Mouse (Mus musculus): ENCODE measurements around the gene Ankra2. TPM values are rescaled to one million over a fixed set of nuclear protein-coding genes. Genes with fewer than 3 reads are reported as not detected.

Ankra2 gene
- polyA plus RNA-seq, 1 experiment from 2014 or later = 42.2 TPM

GRCm38 (mm10) chr13:98298833-98299758 is 36.2 kb downstream of the Ankra2 start:
- no peak overlapping the region for H3K9ac ChIP-seq
- H3K36me3 ChIP-seq = no peaks in the 10 kb centered on the region
- H3K27me3 ChIP-seq = no peaks in the 10 kb centered on the region; the same call in 1 of the 2 replicates
- H3K9me3 ChIP-seq (replicated peaks) = no peaks in the 10 kb centered on the region
- ATAC-seq (ENCODE audit: low FRiP score) = peak; percentile 79
- 51% methylated on average over 21 of the region's 21 CpGs for WGBS
- peak overlapping the region; percentile 36; the same call in 1 of the 2 replicates for H3K4me2 ChIP-seq (replicated peaks)
- H3K4me3 ChIP-seq = no peak overlapping the region
- H3K4me1 ChIP-seq = no peaks in the 10 kb centered on the region
- H3K27ac ChIP-seq = no peak overlapping the region

GRCm38 (mm10) chr13:98305257-98305656 is 42.4 kb downstream of the Ankra2 start:
- WGBS = 86% methylated on average over 9 of the region's 9 CpGs
- Histone ChIP-seq H3K27me3 (no peaks in the 10 kb centered on the region), H3K27ac (no peak overlapping the region), H3K4me1 (no peaks in the 10 kb centered on the region; the same call in 1 of the 2 replicates), H3K9me3 (replicated peaks) (no peaks in the 10 kb centered on the region), H3K36me3 (peaks cover 27% of the 10 kb centered on the region), H3K4me3 (no peak overlapping the region), H3K9ac (no peak overlapping the region), H3K4me2 (replicated peaks) (no peak overlapping the region)
- no peak for ATAC-seq (ENCODE audit: low FRiP score)

- no peak overlapping the region for H3K9ac ChIP-seq
- peaks cover 38% of the 10 kb centered on the region for H3K36me3 ChIP-seq
- H3K4me1 ChIP-seq = no peaks in the 10 kb centered on the region; the same call in 1 of the 2 replicates
- no peaks in the 10 kb centered on the region for H3K9me3 ChIP-seq (replicated peaks)
- 38% methylated on average over 5 of the region's 5 CpGs for WGBS
- H3K27ac ChIP-seq = 0 out of 2 replicates have a peak overlapping the region, but pooled peaks have one; percentile 56
- ATAC-seq (ENCODE audit: low FRiP score) = peak; percentile 40; the same call in 1 of the 2 replicates
- H3K27me3 ChIP-seq = no peaks in the 10 kb centered on the region
- H3K4me2 ChIP-seq (replicated peaks) = no peak overlapping the region
- H3K4me3 ChIP-seq = no peak overlapping the region
Observed at GRCm38 (mm10) chr13:98306393-98306792, 43.5 kb downstream of the Ankra2 start.

GRCm38 (mm10) chr13:98306852-98307475 is 44.1 kb downstream of the Ankra2 start:
- WGBS = 54% methylated on average over 14 of the region's 14 CpGs

GRCm38 (mm10) chr13:98308004-98308403 is 45.1 kb downstream of the Ankra2 start:
- Histone ChIP-seq H3K36me3 (peaks cover 53% of the 10 kb centered on the region), H3K4me2 (replicated peaks) (no peak overlapping the region), H3K4me3 (no peak overlapping the region), H3K9me3 (replicated peaks) (no peaks in the 10 kb centered on the region), H3K9ac (no peak overlapping the region), H3K27me3 (no peaks in the 10 kb centered on the region), H3K4me1 (no peaks in the 10 kb centered on the region; the same call in 1 of the 2 replicates), H3K27ac (no peak overlapping the region)
- ATAC-seq (ENCODE audit: low FRiP score) = no peak
- WGBS = 92% methylated on average over 5 of the region's 5 CpGs

More at GRCm38 (mm10) chr13:98306852-98307475, 44.1 kb downstream of the Ankra2 start:
- H3K4me2 ChIP-seq (replicated peaks) = 0 out of 2 replicates have a peak overlapping the region, but pooled peaks have one; percentile 3
- ATAC-seq (ENCODE audit: low FRiP score) = no peak
- H3K9me3 ChIP-seq (replicated peaks) = no peaks in the 10 kb centered on the region
- peaks cover 44% of the 10 kb centered on the region for H3K36me3 ChIP-seq
- H3K4me3 ChIP-seq = no peak overlapping the region
- peak overlapping the region; percentile 56; the same call in 1 of the 2 replicates for H3K27ac ChIP-seq
- H3K4me1 ChIP-seq = no peaks in the 10 kb centered on the region; the same call in 1 of the 2 replicates
- H3K9ac ChIP-seq = no peak overlapping the region
- H3K27me3 ChIP-seq = no peaks in the 10 kb centered on the region

- no peaks in the 10 kb centered on the region for H3K9me3 ChIP-seq (replicated peaks)
- no peaks in the 10 kb centered on the region; the same call in 1 of the 2 replicates for H3K4me1 ChIP-seq
Observed at GRCm38 (mm10) chr13:98308724-98309123, 45.9 kb downstream of the Ankra2 start.

GRCm38 (mm10) chr13:98311597-98311996 is 48.7 kb downstream of the Ankra2 start:
- no peak overlapping the region for H3K4me2 ChIP-seq (replicated peaks)
- H3K27ac ChIP-seq = no peak overlapping the region
- WGBS = 95% methylated on average over 5 of the region's 5 CpGs
- H3K27me3 ChIP-seq = no peaks in the 10 kb centered on the region
- peaks cover 12% of the 10 kb centered on the region for H3K4me1 ChIP-seq
- ATAC-seq (ENCODE audit: low FRiP score) = no peak
- no peak overlapping the region for H3K9ac ChIP-seq
- no peak overlapping the region for H3K4me3 ChIP-seq
- no peaks in the 10 kb centered on the region for H3K9me3 ChIP-seq (replicated peaks)
- peaks cover 61% of the 10 kb centered on the region for H3K36me3 ChIP-seq

More at GRCm38 (mm10) chr13:98308724-98309123, 45.9 kb downstream of the Ankra2 start:
- no peak for ATAC-seq (ENCODE audit: low FRiP score)
- no peak overlapping the region for H3K9ac ChIP-seq
- H3K27me3 ChIP-seq = no peaks in the 10 kb centered on the region
- H3K4me2 ChIP-seq (replicated peaks) = no peak overlapping the region
- 85% methylated on average over 4 of the region's 4 CpGs for WGBS
- no peak overlapping the region for H3K27ac ChIP-seq
- peaks cover 58% of the 10 kb centered on the region for H3K36me3 ChIP-seq
- no peak overlapping the region for H3K4me3 ChIP-seq

- H3K36me3 ChIP-seq = peaks cover 50% of the 10 kb centered on the region
- no peak for ATAC-seq (ENCODE audit: low FRiP score)
Observed at GRCm38 (mm10) chr13:98313631-98314030, 50.8 kb downstream of the Ankra2 start.

GRCm38 (mm10) chr13:98315124-98315523 is 52.2 kb downstream of the Ankra2 start:
- Histone ChIP-seq H3K36me3 (peaks cover 38% of the 10 kb centered on the region), H3K27ac (no peak overlapping the region), H3K4me1 (peaks cover 12% of the 10 kb centered on the region), H3K4me3 (0 out of 2 replicates have a peak overlapping the region, but pooled peaks have one; percentile 7), H3K9ac (no peak overlapping the region; the same call in 1 of the 2 replicates), H3K4me2 (replicated peaks) (peak overlapping the region; percentile 62), H3K27me3 (no peaks in the 10 kb centered on the region), H3K9me3 (replicated peaks) (no peaks in the 10 kb centered on the region)
- 80% methylated on average over 4 of the region's 4 CpGs for WGBS
- no peak for ATAC-seq (ENCODE audit: low FRiP score)

More at GRCm38 (mm10) chr13:98313631-98314030, 50.8 kb downstream of the Ankra2 start:
- Histone ChIP-seq H3K9ac (no peak overlapping the region), H3K27ac (no peak overlapping the region), H3K27me3 (no peaks in the 10 kb centered on the region), H3K4me2 (replicated peaks) (no peak overlapping the region), H3K9me3 (replicated peaks) (no peaks in the 10 kb centered on the region), H3K4me1 (peaks cover 12% of the 10 kb centered on the region), H3K4me3 (no peak overlapping the region)
- WGBS = 83% methylated on average over 7 of the region's 7 CpGs

GRCm38 (mm10) chr13:98316140-98316479 is 53.2 kb downstream of the Ankra2 start:
- Histone ChIP-seq H3K27me3 (no peaks in the 10 kb centered on the region), H3K27ac (peak overlapping the region; percentile 86), H3K4me1 (peaks cover 12% of the 10 kb centered on the region), H3K9ac (peak overlapping the region; percentile 98), H3K4me2 (replicated peaks) (peak overlapping the region; percentile 62), H3K9me3 (replicated peaks) (no peaks in the 10 kb centered on the region), H3K36me3 (peaks cover 28% of the 10 kb centered on the region), H3K4me3 (peak overlapping the region; percentile 98)
- 1% methylated on average over 17 of the region's 17 CpGs for WGBS
- no peak for ATAC-seq (ENCODE audit: low FRiP score)

GRCm38 (mm10) chr13:98316480-98317245 is 53.8 kb downstream of the Ankra2 start, which contains the start of gene Btf3:
Btf3 (minus strand) TSS chr13:98317006.
- WGBS = under 1% methylated on average over 72 of the region's 90 CpGs
- H3K27me3 ChIP-seq = no peaks in the 10 kb centered on the region
- H3K4me1 ChIP-seq = peaks cover 12% of the 10 kb centered on the region
- H3K4me2 ChIP-seq (replicated peaks) = peak within 1 kb of the TSS; percentile 63
- peak; percentile 95 for ATAC-seq (ENCODE audit: low FRiP score)
- peak within 1 kb of the TSS; percentile 86 for H3K27ac ChIP-seq
- peak within 1 kb of the TSS; percentile 98 for H3K4me3 ChIP-seq
- H3K9ac ChIP-seq = peak within 1 kb of the TSS; percentile 98
- no peaks in the 10 kb centered on the region for H3K9me3 ChIP-seq (replicated peaks)
- H3K36me3 ChIP-seq = peaks cover 22% of the 10 kb centered on the region
